Mouse (Mus musculus) frontal cortex, postnatal 36 days (tissue): Measurements from ENCODE around the gene Galnt9.

ENCODE experiments used
- DNase-seq, 2 experiments: peaks; one replicate each; pipeline ENCODE4 v3.0.0; 2022; ENCODE audit warnings: low spot score in 2 of 2

Gene Galnt9

DNA sequence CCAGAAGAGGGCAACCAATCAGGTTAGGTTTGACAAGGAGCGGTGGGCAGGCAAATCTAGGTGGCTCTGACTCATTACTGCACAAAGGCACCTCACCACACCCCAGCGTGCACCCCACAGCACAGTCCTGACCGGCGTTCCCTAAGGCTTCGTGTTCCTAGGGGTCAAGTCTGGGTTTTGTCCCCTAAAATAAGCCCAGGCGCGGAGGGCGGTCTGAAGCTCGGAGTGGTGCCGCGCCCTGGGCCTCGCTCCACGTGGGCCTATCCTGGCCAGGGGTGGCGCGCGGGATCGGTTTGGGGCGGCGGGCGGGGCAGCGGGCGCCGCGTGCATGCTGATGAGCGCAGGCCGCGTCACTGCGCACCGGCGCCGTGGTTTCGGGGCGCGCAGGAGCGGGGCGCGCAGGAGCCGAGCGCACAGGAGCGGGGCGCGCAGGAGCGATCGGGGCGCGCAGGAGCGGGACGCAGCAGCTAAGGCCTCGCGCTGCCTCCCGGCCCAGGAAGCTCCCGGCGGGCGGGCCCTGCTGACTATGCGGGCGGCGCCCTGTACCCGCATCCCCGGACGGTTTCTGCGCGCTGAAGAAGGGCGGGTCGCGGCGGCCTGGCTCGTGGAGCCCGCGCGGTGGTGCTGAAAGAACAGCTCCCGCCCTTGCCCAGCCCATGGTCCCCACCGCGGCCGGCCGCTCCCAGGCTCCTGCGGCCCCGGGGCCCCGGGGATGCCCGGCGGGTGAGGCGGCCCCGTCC is at the start of gene Galnt9:
Gene Galnt9 (plus strand): TSS at position 405 of the 740 bp plus-strand sequence.
- DNase-seq, result peak; percentile 58 to 62

DNA sequence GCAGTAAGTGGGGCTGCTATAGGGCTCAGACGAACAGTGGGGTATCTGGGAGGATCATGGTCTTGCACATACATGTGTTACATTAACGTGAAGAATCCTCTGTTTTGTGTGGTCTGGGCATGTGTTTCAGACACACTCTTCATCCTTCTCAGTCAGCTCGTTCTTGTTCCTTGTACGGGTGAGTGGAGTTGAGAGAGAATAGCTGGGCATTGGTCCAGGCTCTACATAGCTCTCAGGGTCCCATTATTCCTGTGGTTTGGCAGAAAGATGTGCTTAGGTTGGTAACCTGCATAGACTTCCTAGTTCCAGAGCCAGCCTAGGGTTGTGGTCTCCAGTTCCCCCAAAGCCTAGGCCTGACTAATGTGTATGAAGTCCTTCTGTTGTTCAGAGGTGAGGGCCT is 49.8 kb upstream of the Galnt9 start:
- no peak for DNase-seq

DNA sequence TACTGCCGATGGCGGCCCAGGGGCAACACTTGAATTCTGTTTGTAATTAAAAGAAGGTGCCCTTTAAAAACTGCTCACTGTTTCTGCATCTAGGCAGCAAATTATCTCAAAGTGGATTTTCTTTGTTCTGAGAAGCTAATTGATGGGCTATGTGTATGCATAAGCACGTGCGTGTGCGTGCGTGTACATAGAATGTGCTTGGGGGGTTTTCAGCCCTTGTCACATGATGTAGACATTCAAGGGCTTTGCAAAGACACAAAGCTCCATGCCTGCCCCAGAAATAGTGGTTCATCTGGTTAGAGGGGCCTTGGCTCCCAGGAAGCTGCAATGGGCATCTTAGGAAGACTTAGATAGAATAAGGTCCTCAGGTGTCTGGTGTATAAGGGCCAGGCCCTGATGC is 49.1 kb upstream of the Galnt9 start:
- no peak for DNase-seq

DNA sequence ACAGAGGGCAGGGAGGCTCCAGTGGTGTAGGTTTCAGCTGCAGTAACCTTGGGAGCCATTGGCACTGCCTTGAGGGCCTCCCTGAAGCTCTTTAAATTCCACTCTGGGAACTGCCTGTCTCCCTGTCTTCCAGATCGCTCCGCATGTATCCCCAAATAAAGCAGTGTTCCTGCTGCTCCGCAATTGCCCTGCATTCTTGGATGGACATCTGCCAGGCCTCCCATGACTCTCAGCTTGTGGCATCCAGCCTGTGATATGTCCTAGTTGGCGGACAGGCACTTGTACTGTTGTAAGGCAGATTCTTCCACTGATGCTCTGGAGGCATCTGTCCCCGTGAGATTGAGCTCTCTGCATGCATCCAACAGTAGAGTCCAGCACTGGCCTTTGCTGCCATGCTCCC is 46.6 kb upstream of the Galnt9 start:
- no peak for DNase-seq

DNA sequence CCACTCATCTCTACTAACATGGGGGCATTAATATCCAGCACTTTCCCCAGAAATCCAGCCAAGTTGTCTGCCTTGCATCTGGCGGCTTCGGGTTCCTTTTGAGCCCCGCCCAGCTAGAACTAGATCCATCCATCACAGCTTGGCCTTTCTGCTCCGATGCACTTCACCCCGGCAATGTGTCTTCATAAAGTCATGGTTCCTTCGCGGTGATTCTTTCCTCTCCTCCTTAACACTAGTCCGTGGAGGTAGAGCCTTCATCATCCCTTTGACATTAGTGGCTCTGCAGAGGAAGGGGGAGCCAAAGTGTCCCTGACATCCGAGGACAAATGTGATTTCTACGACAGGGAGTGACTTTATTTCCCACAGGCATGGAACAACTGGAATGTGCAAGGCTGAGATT is 46.1 kb upstream of the Galnt9 start:
- DNase-seq, result no peak

DNA sequence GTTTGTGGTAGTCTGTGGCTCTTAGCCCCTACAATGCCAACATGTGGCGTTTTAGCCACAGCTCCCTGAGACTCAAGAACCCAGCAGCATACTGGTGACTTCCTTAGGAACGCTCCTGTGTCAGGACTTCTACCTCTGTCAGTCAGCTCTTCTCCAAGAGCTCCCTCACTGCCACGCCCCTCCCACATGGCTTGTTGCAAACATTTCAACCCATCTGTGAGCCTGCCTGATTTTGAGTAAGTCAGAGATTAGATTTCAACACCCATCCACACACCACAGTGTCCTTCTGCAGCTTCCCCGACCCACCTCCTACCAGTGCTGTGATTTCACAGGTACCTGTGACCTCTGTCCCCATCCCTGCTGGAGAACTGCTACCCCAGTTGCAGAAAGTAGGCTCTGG is 43.9 kb upstream of the Galnt9 start:
- DNase-seq, result no peak

DNA sequence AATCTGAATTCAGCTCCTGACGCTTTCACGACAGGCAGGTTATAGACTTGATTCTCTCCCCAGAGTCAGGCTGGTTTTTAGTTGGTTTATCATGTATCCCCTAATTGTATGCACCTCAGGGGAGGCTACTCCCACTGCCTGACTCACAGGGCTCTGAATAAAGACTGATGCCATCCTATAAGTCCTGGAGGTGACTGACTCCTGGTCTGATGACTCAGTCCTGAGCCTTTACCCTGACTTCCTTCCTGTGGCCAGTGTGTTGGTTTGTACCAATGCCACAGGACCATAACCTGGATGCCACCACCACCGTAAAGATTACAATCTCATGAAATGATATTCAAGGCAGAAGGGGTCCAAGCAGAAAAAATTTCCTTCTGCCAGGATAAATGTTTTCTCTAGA is 40.8 kb upstream of the Galnt9 start:
- DNase-seq, result no peak

DNA sequence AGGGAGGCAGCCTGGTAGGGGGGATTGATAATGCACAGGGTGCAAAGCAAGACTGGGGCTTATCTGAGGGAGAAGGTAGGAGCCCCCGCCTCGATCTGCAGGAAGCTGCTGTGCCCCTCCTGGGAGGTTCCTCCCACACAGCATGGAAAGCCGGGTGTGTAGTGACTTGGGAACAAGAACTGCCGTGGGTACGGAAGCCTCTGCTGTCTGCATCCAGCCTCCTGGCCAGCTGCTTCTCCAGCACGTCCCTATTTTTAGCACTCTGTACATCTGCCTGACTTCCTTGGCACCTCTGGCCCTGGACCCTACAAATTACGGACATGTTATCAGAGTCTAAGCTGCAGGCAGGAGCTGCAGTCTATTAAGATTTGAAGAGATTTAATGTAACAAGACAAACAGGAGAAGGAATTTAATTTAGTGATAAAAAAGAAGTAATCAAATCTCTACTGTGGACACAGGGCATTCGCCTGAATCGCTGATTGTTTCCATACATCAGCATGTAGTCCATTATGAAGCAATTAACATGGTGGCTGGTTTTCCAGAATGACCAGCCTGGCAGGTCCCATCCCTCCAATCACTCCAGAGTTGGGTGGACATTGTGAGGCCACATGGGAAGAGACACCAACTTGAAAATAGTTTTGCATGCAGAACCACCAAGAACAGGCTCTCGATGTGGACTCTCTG is 38.4 kb upstream of the Galnt9 start:
- no peak for DNase-seq

DNA sequence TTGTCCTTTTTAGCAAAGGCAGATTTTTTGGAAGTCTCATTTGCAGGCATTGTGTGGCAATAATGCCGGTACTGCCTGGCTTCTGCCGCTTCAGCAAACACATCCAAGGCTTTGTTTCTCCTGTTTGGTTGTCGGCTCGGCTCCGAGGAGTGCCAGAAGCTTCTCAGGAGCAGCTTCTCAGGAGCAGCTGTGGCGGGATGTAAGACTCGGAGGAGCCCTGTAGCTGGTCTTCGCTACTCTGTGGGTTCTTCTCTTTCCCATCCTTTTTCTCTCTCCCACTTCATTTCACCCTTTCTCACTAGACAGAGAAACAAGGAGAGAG is 37.9 kb upstream of the Galnt9 start:
- DNase-seq, result peak in 1 of 2 experiments; percentile 14

DNA sequence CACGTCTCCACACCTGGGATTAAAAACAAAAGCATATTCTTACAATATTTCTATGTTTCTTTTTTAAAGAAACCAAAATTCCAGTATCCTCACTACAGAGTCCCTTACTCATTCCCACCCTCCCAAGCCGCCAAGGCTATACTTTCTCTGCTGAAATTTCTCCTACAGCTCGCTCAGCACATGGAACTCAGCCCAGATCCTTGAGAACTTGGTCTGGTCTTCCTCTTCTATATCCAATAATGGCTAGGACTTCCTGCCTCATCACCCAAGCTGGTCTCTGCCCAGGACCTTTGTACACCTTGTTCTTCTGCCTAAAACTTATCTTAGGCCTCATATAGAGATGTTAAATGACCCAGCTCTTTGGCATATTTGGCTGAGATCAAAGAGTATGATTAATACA is 37.3 kb upstream of the Galnt9 start:
- no peak for DNase-seq

DNA sequence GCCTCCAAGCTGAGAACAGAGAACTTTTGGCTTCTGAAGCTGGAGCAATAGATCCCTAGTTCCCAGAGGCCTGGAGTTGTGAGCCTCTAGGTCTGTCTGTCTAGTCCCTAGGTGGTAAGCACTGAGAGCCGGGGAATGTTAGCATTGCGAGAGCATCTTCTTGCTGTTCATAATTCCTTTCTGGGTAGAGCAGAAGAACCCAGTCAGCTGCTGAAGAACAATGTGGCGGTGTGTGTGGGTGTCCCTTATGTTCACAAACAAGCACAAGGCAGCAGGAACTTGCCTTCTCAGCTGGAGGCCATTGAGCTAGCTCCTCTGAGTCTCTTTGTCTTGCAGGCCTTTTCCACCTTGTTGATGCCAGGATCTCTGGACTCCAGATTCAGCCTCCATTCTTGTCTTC is 36.2 kb upstream of the Galnt9 start:
- DNase-seq, result no peak

DNA sequence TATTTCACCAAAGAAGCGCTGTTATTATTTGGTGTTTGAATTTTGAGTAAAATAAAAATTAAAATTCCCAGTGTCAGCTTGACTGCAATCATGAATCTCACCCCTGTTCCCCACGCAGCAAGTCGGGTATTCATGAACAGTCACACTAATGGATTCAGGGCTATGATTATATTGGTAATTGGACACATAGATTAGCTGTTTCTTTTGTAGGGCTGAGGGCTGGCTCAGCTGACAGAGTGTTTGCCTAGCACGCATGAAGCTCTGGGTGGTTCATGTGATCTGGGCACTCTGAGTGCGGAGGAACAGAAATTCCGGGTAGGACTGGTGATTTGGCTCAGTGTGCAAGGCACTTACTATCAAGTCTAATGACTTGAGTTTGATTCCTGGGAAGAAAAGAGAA is 33.8 kb upstream of the Galnt9 start:
- no peak for DNase-seq

DNA sequence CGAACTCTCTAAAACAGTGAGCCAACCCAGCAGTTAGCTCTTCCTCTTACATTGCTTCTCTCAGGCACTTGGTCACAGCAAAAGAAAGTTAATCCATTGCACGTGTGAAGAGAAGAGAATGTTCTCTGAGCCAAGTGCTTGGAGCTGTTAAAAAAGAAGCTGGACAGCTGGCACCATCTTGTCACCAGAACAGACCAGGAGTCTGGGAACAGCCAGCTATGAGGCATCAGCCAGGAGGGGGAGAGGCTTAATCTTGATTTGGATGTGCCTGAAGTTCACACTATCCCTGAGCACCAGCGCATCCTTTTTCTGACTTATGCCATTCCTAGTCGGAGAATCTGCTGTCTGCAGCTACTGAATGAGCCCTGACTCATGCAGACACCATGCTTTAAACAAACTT is 30.4 kb upstream of the Galnt9 start:
- DNase-seq, result peak in 1 of 2 experiments; percentile 19

DNA sequence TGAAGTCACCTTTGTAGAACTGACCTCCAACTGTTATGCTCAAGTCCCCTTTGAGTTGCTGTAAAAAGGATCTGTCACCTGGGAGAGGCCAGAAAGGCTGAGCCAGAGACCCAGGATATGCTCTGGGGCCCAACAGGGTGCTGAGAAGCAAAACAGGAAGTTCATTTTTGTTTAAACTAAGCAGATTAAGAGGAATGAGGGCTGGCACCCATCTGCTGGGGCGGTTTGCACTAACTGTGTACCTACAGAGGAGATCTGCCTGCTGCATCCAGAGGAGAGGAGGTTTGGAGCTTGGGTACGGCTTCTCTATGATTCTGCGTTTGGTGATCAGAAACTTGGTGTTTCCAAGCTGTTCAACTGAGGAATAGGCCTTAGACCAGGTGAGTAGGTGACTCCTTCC is 29.5 kb upstream of the Galnt9 start:
- no peak for DNase-seq

DNA sequence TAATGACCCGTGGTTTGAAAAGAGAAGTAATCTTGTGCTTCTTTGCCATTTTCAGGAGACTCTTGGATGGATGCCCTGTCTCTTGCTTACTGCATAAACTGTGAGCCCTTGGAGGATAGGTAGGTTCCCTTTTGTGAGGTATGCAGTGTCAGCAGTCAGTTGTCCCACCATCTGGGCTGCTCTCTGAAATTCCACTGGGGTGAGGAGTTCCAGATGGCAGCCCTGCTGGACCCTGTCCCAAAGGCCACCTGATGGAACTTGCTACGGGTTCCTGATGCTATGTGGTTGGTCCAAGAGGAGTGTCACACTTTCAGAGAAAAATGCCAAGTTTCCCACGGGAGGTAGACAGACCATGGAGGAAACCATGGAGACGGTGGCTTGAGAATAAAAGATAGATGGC is 27.8 kb upstream of the Galnt9 start:
- DNase-seq, result no peak

DNA sequence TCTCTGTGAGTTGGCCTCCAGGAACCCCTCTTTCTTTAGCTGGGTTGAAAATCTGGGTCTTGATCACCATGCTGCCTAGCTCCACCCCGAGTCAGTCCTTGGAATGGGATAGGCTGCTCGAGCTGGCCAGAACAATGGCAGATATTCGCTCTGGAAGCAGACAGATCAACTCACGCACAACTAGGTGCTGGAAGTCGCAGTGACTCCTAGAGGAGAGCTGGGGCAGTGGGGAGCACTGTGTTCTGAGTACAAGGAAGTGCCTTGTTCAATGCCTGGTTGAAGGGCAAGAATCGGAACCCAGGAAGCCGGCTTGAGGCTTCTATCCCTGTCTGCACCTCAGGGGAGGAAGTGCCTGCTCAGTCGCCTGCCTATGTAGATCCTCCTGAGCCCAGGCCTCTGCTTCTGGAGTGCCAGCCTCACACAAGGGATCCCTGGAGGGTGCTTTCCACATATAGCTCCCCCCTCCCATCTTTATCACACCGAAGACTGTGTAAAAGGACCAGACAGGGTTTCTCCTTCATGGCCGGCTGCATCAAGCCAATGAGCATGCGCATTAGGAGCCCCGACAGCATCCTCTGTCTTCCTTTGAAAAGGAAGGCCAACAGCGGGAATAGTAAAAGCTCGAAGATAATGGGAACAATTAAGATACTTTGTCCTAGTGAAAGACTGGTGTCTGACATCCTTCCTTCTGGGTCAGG is 25.9 kb upstream of the Galnt9 start:
- DNase-seq, result no peak

DNA sequence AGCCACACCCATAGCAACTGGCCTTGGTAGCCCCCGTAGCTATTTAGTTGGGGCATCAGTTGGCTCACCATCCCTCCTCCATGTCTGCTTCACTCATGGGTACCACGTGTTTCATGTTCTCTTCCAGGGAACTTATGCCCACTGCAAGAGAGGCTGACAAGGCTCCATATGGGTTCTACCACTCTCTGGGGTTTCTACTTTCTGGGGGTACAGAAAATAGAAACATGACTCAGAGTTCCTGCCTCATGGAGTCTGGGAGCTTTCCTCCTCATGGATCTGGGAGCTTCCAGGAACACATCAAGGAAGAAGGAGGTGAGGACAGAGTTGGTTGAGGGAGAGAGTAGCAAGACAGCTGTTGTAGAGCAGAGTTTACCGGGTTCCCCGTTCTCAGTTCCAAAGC is 23.2 kb upstream of the Galnt9 start:
- DNase-seq, result peak in 1 of 2 experiments; percentile 64

DNA sequence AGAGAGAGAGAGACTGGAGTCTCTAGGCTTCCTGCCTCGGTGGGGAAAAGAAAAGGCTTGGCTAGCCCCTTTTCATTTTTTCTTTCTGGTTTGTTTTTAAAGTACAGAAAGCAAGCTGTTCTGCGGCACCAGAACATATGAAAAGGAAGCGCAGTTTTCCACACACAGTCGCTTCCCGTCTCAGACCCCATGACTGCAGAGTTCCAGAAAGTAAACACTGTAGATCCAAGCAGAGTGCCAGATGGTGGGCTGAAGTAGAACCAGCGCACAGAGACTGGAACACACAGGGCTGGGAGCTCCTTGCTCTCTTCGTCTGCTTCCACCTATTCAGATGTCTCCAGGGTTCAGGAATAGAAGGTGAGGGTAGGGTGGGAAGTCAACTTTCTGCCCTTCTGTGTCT is 22.3 kb upstream of the Galnt9 start:
- peak; percentile 38 to 46 for DNase-seq

DNA sequence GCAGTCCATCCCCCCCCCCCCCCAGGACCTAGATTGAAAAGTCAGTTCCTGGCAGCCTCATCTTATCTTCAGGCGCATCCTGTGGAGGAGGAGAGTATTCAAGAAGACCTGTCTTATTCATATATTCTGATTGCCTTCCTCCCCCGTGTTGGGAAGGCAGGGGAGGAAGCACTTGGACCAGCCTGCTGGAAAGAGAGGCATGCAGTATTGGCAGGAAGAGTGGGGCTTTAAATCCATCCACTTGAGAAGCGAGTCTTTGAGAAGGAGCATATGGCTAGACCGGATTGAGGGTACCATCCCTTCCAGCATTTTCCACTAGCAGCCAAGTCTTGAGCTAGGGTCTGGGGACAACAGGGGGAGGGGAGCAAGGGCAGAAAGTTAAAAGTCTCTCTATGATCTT is 20.9 kb upstream of the Galnt9 start:
- peak in 1 of 2 experiments; percentile 43 for DNase-seq

DNA sequence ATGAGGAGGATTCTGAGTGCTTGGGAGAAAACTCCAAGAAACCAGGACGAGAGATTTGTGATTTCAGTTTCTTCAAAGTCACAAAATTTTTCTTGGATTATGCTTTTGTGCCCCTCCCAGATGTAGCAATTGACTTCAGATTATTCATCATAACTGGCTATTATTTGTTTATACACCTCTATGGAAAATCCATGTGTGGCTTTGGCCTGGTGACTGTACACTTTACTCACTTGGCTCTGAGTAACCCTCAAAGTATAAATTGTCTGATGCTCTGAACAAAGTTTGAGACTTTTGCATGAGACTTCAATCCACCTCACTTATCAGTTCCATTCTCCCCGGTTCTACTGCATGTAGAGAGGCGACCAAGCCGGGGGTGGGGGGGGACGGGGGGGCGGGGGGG is 18.5 kb upstream of the Galnt9 start:
- no peak for DNase-seq

DNA sequence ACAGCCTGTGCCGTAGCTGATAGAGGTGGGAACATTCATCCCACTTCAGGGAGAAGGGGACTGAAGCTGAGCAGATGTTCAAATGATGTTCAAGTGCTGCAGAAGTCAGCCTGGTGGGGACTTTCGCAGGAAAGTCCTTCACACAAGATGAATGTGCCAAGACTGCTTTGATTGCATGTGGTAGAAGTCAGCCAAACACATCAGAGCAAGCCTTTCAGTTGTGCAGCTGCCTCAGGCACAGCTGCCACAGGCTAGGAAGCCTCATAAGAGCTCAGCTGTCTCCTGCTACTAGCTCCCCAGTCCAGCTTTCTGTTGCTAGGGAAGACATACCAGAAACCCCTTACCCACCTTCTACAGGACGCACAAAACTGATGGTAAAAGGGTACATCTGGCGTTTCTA is 17.6 kb upstream of the Galnt9 start:
- DNase-seq, result no peak

DNA sequence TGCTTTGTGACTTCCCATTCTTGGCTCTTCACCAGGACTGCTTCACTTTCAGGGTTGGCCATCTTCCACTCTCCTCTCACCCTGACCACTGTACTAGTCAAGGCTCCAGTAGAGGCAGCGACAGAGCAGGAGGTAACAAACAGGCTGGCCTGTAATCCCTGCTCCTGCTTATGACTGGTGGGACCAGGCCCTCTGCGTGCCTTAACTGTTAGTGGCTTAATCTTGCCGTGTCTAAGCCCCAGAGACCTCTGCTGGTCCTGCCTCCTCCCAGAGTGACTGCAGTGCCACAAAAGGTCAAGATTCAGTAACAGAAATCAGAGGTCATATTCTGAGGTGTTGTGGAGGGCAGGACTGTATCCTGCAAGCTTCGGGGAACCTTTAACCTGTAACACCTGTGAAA is 13.1 kb upstream of the Galnt9 start:
- DNase-seq, result no peak

DNA sequence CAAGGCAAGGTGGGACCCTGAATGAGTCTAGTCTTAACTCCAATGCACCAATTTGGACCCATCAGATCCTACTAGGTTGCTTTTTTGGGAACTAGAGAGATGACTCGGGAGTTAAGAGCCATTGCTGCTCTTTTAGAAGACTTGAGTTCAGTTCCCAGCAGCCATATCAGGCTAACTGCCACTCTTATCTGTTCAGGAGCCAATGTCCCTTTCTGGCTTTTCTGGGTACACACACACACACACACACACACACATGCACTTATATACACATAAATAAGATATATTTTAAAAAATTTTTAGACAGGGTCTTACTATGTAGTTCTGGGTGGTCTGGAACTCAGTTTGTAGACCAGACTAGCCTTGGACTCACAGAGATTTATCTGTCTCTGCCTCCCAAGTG is 9.8 kb upstream of the Galnt9 start:
- DNase-seq, result no peak
